Mouse (Mus musculus) stomach, postnatal 0 days (tissue): ENCODE data around the gene She.
"Not testable (repeated sequence)": the region's sequence is repeated elsewhere in the genome, so short reads cannot be mapped to it uniquely, and the experiment has no call there.

Experiments used
- CTCF ChIP-seq: IDR thresholded peaks from 2 replicates; pipeline ENCODE4 v1.5.1; 2016; ENCODE audit warnings: antibody characterized with exemption, low read depth, mild to moderate bottlenecking, moderate library complexity
- EP300 ChIP-seq: optimal IDR thresholded peaks from 2 replicates; pipeline ENCODE3; 2016; ENCODE audit warnings: antibody characterized with exemption

DNA sequence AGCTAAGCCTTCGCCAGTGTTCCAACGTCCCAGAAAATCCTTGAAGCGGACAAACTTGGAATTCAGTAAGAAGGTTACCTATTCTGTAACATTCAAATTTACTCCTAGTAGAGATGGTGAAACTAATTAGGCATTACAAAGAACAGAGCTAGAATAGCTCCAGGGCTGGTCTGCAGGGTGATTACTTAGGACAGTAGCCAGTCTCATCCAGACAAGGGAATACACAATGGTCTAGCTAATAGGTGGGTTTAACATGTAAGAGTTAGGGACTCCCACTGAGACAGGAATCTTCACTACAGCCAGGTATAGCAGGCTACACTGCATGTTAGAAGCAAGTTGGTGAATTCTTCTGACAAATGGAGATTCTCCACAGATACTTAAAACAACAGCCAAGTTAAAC, 31.1 kb upstream of the She start:
- TF ChIP-seq EP300, CTCF: not testable (repeated sequence)
